Mouse (Mus musculus) ZHBTc4 (cell line): ENCODE measurements at regions not wholly inside any gene's neighbourhood (a gene's known extent, or its start where the extent isn't known, plus 50 kb on each side); places are given as distances from the start of the nearest gene placed in this dataset.

Source experiments
- DNase-seq: peaks from one replicate; pipeline ENCODE4 v3.0.0-alpha.2; 2011; ENCODE audit warnings: low read depth, low spot score

- no peak for DNase-seq
Observed at GRCm38 (mm10) chrX:70261360-70261759, 103.5 kb downstream of the Ids start.

- no peak for DNase-seq
Observed at GRCm38 (mm10) chrX:70216011-70216410, 148.9 kb downstream of the Ids start.

GRCm38 (mm10) chrX:70184427-70185090 lies 180.3 kb downstream of the Ids start:
- peak; percentile 1 for DNase-seq

- DNase-seq = no peak
Observed at GRCm38 (mm10) chrX:70169737-70170136, 195.1 kb downstream of the Ids start.

- DNase-seq = peak; percentile 25
Observed at GRCm38 (mm10) chrX:70161011-70161410, 203.9 kb downstream of the Ids start.
